Mouse (Mus musculus): ENCODE data around the gene Pnrc1.

DNA sequence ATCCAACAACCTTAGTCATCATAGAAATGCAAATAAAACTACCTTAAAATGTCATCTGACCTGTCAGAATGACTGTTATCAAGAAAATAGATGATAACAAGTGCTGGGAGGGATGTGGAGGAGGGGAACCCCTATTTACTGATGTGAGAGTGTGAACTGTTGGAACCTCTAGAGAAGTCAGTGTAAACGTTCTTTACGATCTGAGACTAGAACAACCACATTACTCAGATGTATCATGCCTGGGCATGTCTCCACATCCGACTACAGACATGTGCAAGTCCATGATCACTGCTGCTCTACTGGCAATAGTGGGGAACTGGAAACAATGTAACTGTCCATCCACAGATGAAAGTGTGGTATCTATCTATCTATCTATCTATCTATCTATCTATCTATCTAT lies 16.5 kb downstream of the Pnrc1 start:
- TF ChIP-seq POLR2A (IDR thresholded peaks at IDR 0.05; ENCODE audit: borderline replicate concordance, control insufficient read depth, low read depth, low read length) (no peak), CTCF (IDR thresholded peaks at IDR 0.05; ENCODE audit: control insufficient read depth, insufficient read depth, low read length) (no peak)

Data from bone marrow, adult 2 months (tissue).